20 mouse cellular contexts compared by ENCODE assay signal in genomic region chr3:100931332-100932076, GRCm38 (mm10).
"Had no signal": no experiment of that assay in that cellular context is flagged by ENCODE, and none has a peak within 500 bp of the region (broad histone marks: within the 10 kb centered on the region; RNA-seq: fewer than 3 reads in every experiment).

No protein-coding gene starts in this region.

- H3K4me3 ChIP-seq: heart, embryonic 10.5 days; heart, embryonic 12.5 days; hindbrain, embryonic 13.5 days; hindbrain, embryonic 15.5 days; kidney, embryonic 15.5 days; limb, embryonic 13.5 days; limb, embryonic 15.5 days; liver, embryonic 12.5 days had no signal

- DNase-seq: gastrocnemius, postnatal 14 days; gastrocnemius, postnatal 36 days; kidney, adult 11 months; kidney, adult 2 months; kidney, adult 9 months; kidney, postnatal 14 days; layer of hippocampus, adult 9-11 months; layer of hippocampus, postnatal 36 days had no signal

- H3K4me1 ChIP-seq: heart, embryonic 10.5 days; limb, embryonic 15.5 days had no signal

- H3K27me3 ChIP-seq: heart, embryonic 12.5 days; hindbrain, embryonic 13.5 days; hindbrain, embryonic 15.5 days; kidney, embryonic 15.5 days; limb, embryonic 13.5 days; limb, embryonic 15.5 days; liver, embryonic 12.5 days had no signal

- H3K9me3 ChIP-seq: heart, embryonic 10.5 days; heart, embryonic 12.5 days; hindbrain, embryonic 13.5 days; hindbrain, embryonic 15.5 days; kidney, embryonic 15.5 days; limb, embryonic 13.5 days; limb, embryonic 15.5 days; liver, embryonic 12.5 days had no signal

- H3K27ac ChIP-seq: heart, embryonic 10.5 days; hindbrain, embryonic 13.5 days; hindbrain, embryonic 15.5 days; hindbrain, postnatal 0 days; kidney, embryonic 15.5 days; kidney, postnatal 0 days; limb, embryonic 13.5 days; limb, embryonic 15.5 days; liver, embryonic 12.5 days; liver, embryonic 14.5 days had no signal

- ATAC-seq: hindbrain, postnatal 0 days; intestine, embryonic 16.5 days; liver, embryonic 12.5 days had no signal

- H3K4me2 ChIP-seq: heart, embryonic 12.5 days; hindbrain, embryonic 13.5 days; hindbrain, embryonic 15.5 days; kidney, embryonic 15.5 days; limb, embryonic 13.5 days; limb, embryonic 15.5 days; liver, embryonic 12.5 days had no signal

- H3K9ac ChIP-seq: heart, embryonic 12.5 days; hindbrain, embryonic 13.5 days; hindbrain, embryonic 15.5 days; kidney, embryonic 15.5 days; limb, embryonic 13.5 days; limb, embryonic 15.5 days; liver, embryonic 12.5 days; liver, embryonic 14.5 days had no signal
